Mouse (Mus musculus) layer of hippocampus, postnatal 10 days (tissue): ENCODE data around the gene Gata1. TPM values are rescaled to one million over a fixed set of nuclear protein-coding genes. Genes with fewer than 3 reads are reported as not detected.

Source experiments
- total RNA-seq, 2 experiments: library from RNA; stranded (reverse); gene quantifications; 2 replicates each; pipeline ENCODE4 v1.2.3; 2021

Gene Gata1
- total RNA-seq, 2 experiments from 2014 or later = not detected

Other genes starting within 250 kb of the Gata1 start
- 10 to 100 TPM; 85.0 to 98.9 TPM for gene Praf2, start 249.6 kb downstream of the Gata1 start, total RNA-seq
- 10 to 100 TPM; 23.0 to 24.5 TPM for gene Ccdc120, start 227.2 kb downstream of the Gata1 start, total RNA-seq
- 10 to 100 TPM; 28.8 to 38.6 TPM for gene Tfe3, start 215.5 kb downstream of the Gata1 start, total RNA-seq
- 10 to 100 TPM; 86.1 to 93.0 TPM for gene Gripap1, start 188.3 kb downstream of the Gata1 start, total RNA-seq
- gene Kcnd1, start 155.8 kb downstream of the Gata1 start, total RNA-seq = 10 to 100 TPM; 11.8 to 12.0 TPM
- 10 to 100 TPM; 67.3 to 67.8 TPM for gene Otud5, start 136.7 kb downstream of the Gata1 start, total RNA-seq
- gene Pim2, start 99.8 kb downstream of the Gata1 start, total RNA-seq = 10 to 100 TPM; 39.1 to 39.9 TPM
- 10 to 100 TPM; 46.7 to 47.4 TPM for gene Slc35a2, start 94.0 kb downstream of the Gata1 start, total RNA-seq
- 10 to 100 TPM; 79.4 to 87.7 TPM for gene Pqbp1, start 78.8 kb downstream of the Gata1 start, total RNA-seq
- 10 to 100 TPM; 31.8 to 33.2 TPM for gene Timm17b, start 78.7 kb downstream of the Gata1 start, total RNA-seq
- not detected for gene Gm10491, start 70.2 kb downstream of the Gata1 start, total RNA-seq
- not detected for gene Gm10490, start 68.5 kb downstream of the Gata1 start, total RNA-seq
- gene Pcsk1n, start 58.2 kb downstream of the Gata1 start, total RNA-seq = 100 to 1,000 TPM; 307 to 355 TPM
- gene Eras, start 49.5 kb downstream of the Gata1 start, total RNA-seq = not detected
- gene Hdac6, start 30.2 kb downstream of the Gata1 start, total RNA-seq = 10 to 100 TPM; 59.2 to 60.6 TPM
- 1 to 10 TPM in 1 of 2 experiments, under 1 TPM in 1; 0.78 to 1.2 TPM for gene Glod5, start 40.4 kb upstream of the Gata1 start, total RNA-seq
- gene Suv39h1, start 96.7 kb upstream of the Gata1 start, total RNA-seq = 10 to 100 TPM; 30.4 to 30.7 TPM
- 1 to 10 TPM; 1.2 to 1.7 TPM for gene Was, start 112.4 kb upstream of the Gata1 start, total RNA-seq
- 100 to 1,000 TPM; 219 to 231 TPM for gene Wdr13, start 154.8 kb upstream of the Gata1 start, total RNA-seq
- gene Rbm3, start 167.8 kb upstream of the Gata1 start, total RNA-seq = 100 to 1,000 TPM; 248 to 315 TPM
- 10 to 100 TPM; 15.1 to 16.0 TPM for gene Tbc1d25, start 198.1 kb upstream of the Gata1 start, total RNA-seq
- gene Ebp, start 215.4 kb upstream of the Gata1 start, total RNA-seq = 10 to 100 TPM; 26.8 to 27.7 TPM
- gene Porcn, start 228.5 kb upstream of the Gata1 start, total RNA-seq = 10 to 100 TPM; 68.4 to 75.2 TPM